Mouse (Mus musculus): Measurements from ENCODE around the gene Mfsd9.

GRCm38 (mm10) chr1:40799121-40799520 is 8.6 kb upstream of the Mfsd9 start:
- TF ChIP-seq CTCF (IDR thresholded peaks at IDR 0.05; ENCODE audit: control insufficient read depth, insufficient read depth, insufficient read length) (no peak), CEBPB (IDR thresholded peaks at IDR 0.05; ENCODE audit: low read depth) (no peak), FOSL1 (IDR thresholded peaks at IDR 0.05; ENCODE audit: insufficient read depth, low read length, poor library complexity, severe bottlenecking) (no peak), USF1 (IDR thresholded peaks at IDR 0.05; ENCODE audit: low read depth) (no peak)
